Mouse (Mus musculus) retina, embryonic 14.5 days (tissue): ENCODE results near the gene Maz.

Experiments used
- DNase-seq: peaks from one replicate; pipeline ENCODE4 v3.0.0-alpha.2; 2015; ENCODE audit warnings: low spot score

Maz gene

GRCm38 (mm10) chr7:127026984-127027726 lies at the start of gene Maz:
TSS of gene Maz (minus strand) at chr7:127027037.
- DNase-seq, result peak; percentile 100

GRCm38 (mm10) chr7:127076188-127076587 lies 49.4 kb upstream of the Maz start:
- no peak for DNase-seq

- no peak for DNase-seq
These were observed 46.4 kb upstream of the Maz start for GRCm38 (mm10) chr7:127073221-127073620.

- DNase-seq, result no peak
These were observed 44.1 kb upstream of the Maz start for GRCm38 (mm10) chr7:127070871-127071413.

GRCm38 (mm10) chr7:127066317-127066716 lies 39.5 kb upstream of the Maz start:
- DNase-seq, result no peak

- DNase-seq, result no peak
These were observed 38.7 kb upstream of the Maz start for GRCm38 (mm10) chr7:127065538-127065937.

- no peak for DNase-seq
These were observed 28.3 kb upstream of the Maz start for GRCm38 (mm10) chr7:127055026-127055585.

GRCm38 (mm10) chr7:127041851-127042672 lies 15.2 kb upstream of the Maz start, which contains the start of gene Kif22:
TSS of gene Kif22 (minus strand) at chr7:127042471.
- peak; percentile 94 for DNase-seq

GRCm38 (mm10) chr7:127031244-127031643 lies 4.4 kb upstream of the Maz start:
- no peak for DNase-seq

GRCm38 (mm10) chr7:127030172-127030571 lies 3.3 kb upstream of the Maz start:
- DNase-seq, result no peak

- DNase-seq, result no peak
These were observed 1.0 kb upstream of the Maz start for GRCm38 (mm10) chr7:127027885-127028284.

- DNase-seq, result peak; percentile 82
These were observed 237 bp downstream of the Maz start for GRCm38 (mm10) chr7:127026616-127026983.

GRCm38 (mm10) chr7:127026161-127026600 lies 656 bp downstream of the Maz start:
- DNase-seq, result peak; percentile 73

GRCm38 (mm10) chr7:127025556-127026160 lies 1.2 kb downstream of the Maz start:
- peak; percentile 50 for DNase-seq

- DNase-seq, result peak; percentile 77
These were observed 1.9 kb downstream of the Maz start for GRCm38 (mm10) chr7:127024755-127025555.

- DNase-seq, result no peak
These were observed 2.7 kb downstream of the Maz start for GRCm38 (mm10) chr7:127023896-127024690.

GRCm38 (mm10) chr7:127023272-127023691 lies 3.6 kb downstream of the Maz start:
- no peak for DNase-seq

GRCm38 (mm10) chr7:127022528-127023271 lies 4.1 kb downstream of the Maz start:
- no peak for DNase-seq
